8 mouse cellular contexts compared by ENCODE assay signal in the genomic region with DNA sequence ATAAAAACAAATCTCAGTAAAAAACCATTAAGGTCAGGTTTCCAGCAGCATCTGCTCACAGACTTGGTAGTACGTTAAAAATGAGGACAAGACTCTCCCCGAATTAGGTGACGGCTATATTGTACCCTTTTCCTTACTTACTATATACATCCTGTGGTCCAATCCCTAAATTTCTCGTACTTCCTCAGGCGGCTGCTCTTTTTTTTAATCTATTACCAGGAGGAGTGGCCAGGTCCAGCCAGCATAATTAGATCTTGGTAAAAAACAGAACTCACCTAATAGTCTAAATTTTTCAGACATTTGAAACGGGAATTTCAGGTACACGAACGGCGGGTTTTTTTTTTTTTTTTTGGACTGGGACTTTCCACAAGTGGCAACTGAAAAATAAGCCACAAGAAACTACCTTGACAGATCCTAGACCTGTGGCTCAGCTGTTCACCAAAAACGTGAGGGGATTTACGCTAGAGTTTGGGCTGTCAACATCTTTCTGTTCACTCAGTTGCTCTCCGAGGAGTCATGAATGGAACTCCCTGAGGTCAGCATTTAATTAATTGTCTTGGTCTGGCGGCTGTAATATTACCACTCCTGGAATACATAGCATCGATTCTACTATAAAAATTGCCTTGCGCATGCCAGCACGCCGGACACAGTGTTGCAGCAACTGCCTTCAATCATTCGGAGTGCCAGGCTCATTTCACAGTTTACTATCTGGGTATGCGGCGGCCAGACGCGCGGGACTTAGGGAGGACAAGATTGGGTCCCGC. TPM values are rescaled to one million over a fixed set of nuclear protein-coding genes. Genes with fewer than 3 reads are reported as not detected.
DNase-seq lines count a peak whose midpoint lies in the region; ATAC-seq and TF ChIP-seq lines count a peak whose summit lies in the region.

No protein-coding gene starts in this region.

- H3K36me3 ChIP-seq in embryonic facial prominence, embryonic 12.5 days = peaks cover 9% of the 10 kb centered on the region; the same call in 1 of the 2 replicates
- H3K36me3 ChIP-seq in intestine, embryonic 16.5 days (ENCODE audit: control insufficient read depth, insufficient read depth, low read length) = no peaks in the 10 kb centered on the region
- peaks cover 1% of the 10 kb centered on the region; the same call in 1 of the 2 replicates for H3K36me3 ChIP-seq in neural tube, embryonic 14.5 days (ENCODE audit: control insufficient read depth, insufficient read depth, low read length)

- peaks cover 34% of the 10 kb centered on the region for H3K4me1 ChIP-seq in lung, adult 2 months (ENCODE audit: control insufficient read depth, insufficient read depth, low read length)
- H3K4me1 ChIP-seq in embryonic facial prominence, embryonic 12.5 days = peaks cover 47% of the 10 kb centered on the region
- H3K4me1 ChIP-seq in intestine, embryonic 16.5 days (ENCODE audit: control insufficient read depth, insufficient read depth, low read length) = peaks cover 33% of the 10 kb centered on the region
- H3K4me1 ChIP-seq in neural tube, embryonic 14.5 days (ENCODE audit: control insufficient read depth, insufficient read depth, low read length) = peaks cover 34% of the 10 kb centered on the region

- peak overlapping the region; percentile 83 for H3K4me2 ChIP-seq in embryonic facial prominence, embryonic 12.5 days (replicated peaks)
- H3K4me2 ChIP-seq in intestine, embryonic 16.5 days (ENCODE audit: low read depth, low read length) = peak overlapping the region; percentile 67
- H3K4me2 ChIP-seq in neural tube, embryonic 14.5 days (ENCODE audit: low read depth, low read length) = peak overlapping the region; percentile 64

- TF ChIP-seq POLR2A in lung, adult 2 months (IDR thresholded peaks at IDR 0.05; ENCODE audit: borderline replicate concordance, extremely low read depth, low read depth, low read length) = peak; percentile 18; the same call in 1 of the 2 replicates

- H3K4me3 ChIP-seq in lung, adult 2 months (replicated peaks; ENCODE audit: extremely low read depth, low read depth, low read length) = peak overlapping the region; percentile 26
- H3K4me3 ChIP-seq in embryonic facial prominence, embryonic 12.5 days = peak overlapping the region; percentile 71
- H3K4me3 ChIP-seq in intestine, embryonic 16.5 days (ENCODE audit: low read length) = peak overlapping the region; percentile 47
- peak overlapping the region; percentile 27 for H3K4me3 ChIP-seq in neural tube, embryonic 14.5 days (ENCODE audit: low read depth, low read length)

- 6% methylated on average over 24 of the region's 24 CpGs for WGBS in lung, adult 2 months
- WGBS in embryonic facial prominence, embryonic 12.5 days = 14% methylated on average over 24 of the region's 24 CpGs
- 11% methylated on average over 24 of the region's 24 CpGs for WGBS in intestine, embryonic 16.5 days
- 16% methylated on average over 24 of the region's 24 CpGs for WGBS in neural tube, embryonic 14.5 days

- no peak overlapping the region for H3K9ac ChIP-seq in embryonic facial prominence, embryonic 12.5 days
- peak overlapping the region; percentile 51 for H3K9ac ChIP-seq in intestine, embryonic 16.5 days (ENCODE audit: low read depth, low read length)
- H3K9ac ChIP-seq in neural tube, embryonic 14.5 days (replicated peaks; ENCODE audit: low read depth, low read length) = no peak overlapping the region; the same call in 1 of the 2 replicates

- TF ChIP-seq CTCF in lung, adult 2 months (IDR thresholded peaks at IDR 0.05; ENCODE audit: insufficient read depth, low read length) = no peak

- H3K27me3 ChIP-seq in embryonic facial prominence, embryonic 12.5 days = no peaks in the 10 kb centered on the region
- no peaks in the 10 kb centered on the region for H3K27me3 ChIP-seq in intestine, embryonic 16.5 days (replicated peaks; ENCODE audit: control insufficient read depth, insufficient read depth, low read length)
- H3K27me3 ChIP-seq in neural tube, embryonic 14.5 days (ENCODE audit: control insufficient read depth, insufficient read depth, low read length) = no peaks in the 10 kb centered on the region

- intact Hi-C loops in gastrocnemius, postnatal 14 days (cut with DNase I; ENCODE audit: low total_unique reads) = no loop called here
- intact Hi-C loops in left cerebral cortex, postnatal 25 days (cut with DNase I) = no loop called here

- no peak overlapping the region for H3K27ac ChIP-seq in embryonic facial prominence, embryonic 12.5 days
- H3K27ac ChIP-seq in intestine, embryonic 16.5 days (ENCODE audit: low read length) = no peak overlapping the region
- H3K27ac ChIP-seq in neural tube, embryonic 14.5 days (ENCODE audit: low read depth, low read length) = peak overlapping the region; percentile 62

- ATAC-seq in embryonic facial prominence, embryonic 12.5 days (ENCODE audit: insufficient number of reproducible peaks, insufficient read depth, low FRiP score, low TSS enrichment) = no peak
- ATAC-seq in intestine, embryonic 16.5 days = no peak
- no peak for ATAC-seq in neural tube, embryonic 14.5 days (ENCODE audit: low read depth)

- no peak for DNase-seq in lung, adult 2 months
- DNase-seq in lung, postnatal 10 days = no peak
- no peak for DNase-seq in gastrocnemius, postnatal 14 days
- no peak for DNase-seq in left cerebral cortex, postnatal 25 days (ENCODE audit: low spot score in 2 of 2)
- DNase-seq in gastrocnemius, adult 18-20 months (ENCODE audit: low spot score) = no peak

- no peaks in the 10 kb centered on the region for H3K9me3 ChIP-seq in embryonic facial prominence, embryonic 12.5 days
- H3K9me3 ChIP-seq in intestine, embryonic 16.5 days (ENCODE audit: control insufficient read depth, low read length) = no peaks in the 10 kb centered on the region
- H3K9me3 ChIP-seq in neural tube, embryonic 14.5 days (ENCODE audit: control insufficient read depth, low read length) = no peaks in the 10 kb centered on the region

RNA-seq across cellular contexts. Expression of a gene that starts 0.8 kb away (rescaled TPM):
- 33.4 and 37.3 TPM in 2 replicates for polyA plus RNA-seq in lung, adult 2 months (2012; rRNA removed)
- polyA plus RNA-seq in embryonic facial prominence, embryonic 12.5 days (2016; fragmentation: Nextera tagmentation; extraction: Ambion mirVana) = 41.5 and 43.6 TPM in 2 replicates
- 24.5 and 25.3 TPM in 2 replicates for polyA plus RNA-seq in intestine, embryonic 16.5 days (2015; fragmentation: Nextera tagmentation; extraction: Ambion mirVana)
- polyA plus RNA-seq in neural tube, embryonic 14.5 days (2014; fragmentation: Nextera tagmentation; extraction: Ambion mirVana) = 37.5 and 41.2 TPM in 2 replicates
- total RNA-seq in gastrocnemius, postnatal 14 days (2021) = 10 to 100 TPM; 17.7 to 18.0 TPM
- total RNA-seq in left cerebral cortex, postnatal 25 days (2021) = 10 to 100 TPM; 42.5 to 47.7 TPM
- total RNA-seq in gastrocnemius, adult 18-20 months (2021) = 10 to 100 TPM; 25.2 to 28.1 TPM

RNA-seq across cellular contexts. Expression of a gene that starts 2.1 kb away (rescaled TPM):
- 16.3 and 22.2 TPM in 2 replicates for polyA plus RNA-seq in lung, adult 2 months (2012; rRNA removed)
- polyA plus RNA-seq in embryonic facial prominence, embryonic 12.5 days (2016; fragmentation: Nextera tagmentation; extraction: Ambion mirVana) = 30.1 and 32.7 TPM in 2 replicates
- 14.1 and 17.0 TPM in 2 replicates for polyA plus RNA-seq in intestine, embryonic 16.5 days (2015; fragmentation: Nextera tagmentation; extraction: Ambion mirVana)
- polyA plus RNA-seq in neural tube, embryonic 14.5 days (2014; fragmentation: Nextera tagmentation; extraction: Ambion mirVana) = 16.0 and 18.3 TPM in 2 replicates
- total RNA-seq in gastrocnemius, postnatal 14 days (2021) = 10 to 100 TPM in 1 of 2 experiments, 1 to 10 TPM in 1; 9.8 to 11.1 TPM
- 10 to 100 TPM; 71.7 to 71.8 TPM for total RNA-seq in left cerebral cortex, postnatal 25 days (2021)
- total RNA-seq in gastrocnemius, adult 18-20 months (2021) = 10 to 100 TPM; 13.9 to 17.6 TPM

RNA-seq across cellular contexts. Expression of a gene that starts 19.2 kb away (rescaled TPM):
- polyA plus RNA-seq in lung, adult 2 months (2012; rRNA removed) = 21.3 and 31.9 TPM in 2 replicates
- polyA plus RNA-seq in embryonic facial prominence, embryonic 12.5 days (2016; fragmentation: Nextera tagmentation; extraction: Ambion mirVana) = 229 and 235 TPM in 2 replicates
- polyA plus RNA-seq in intestine, embryonic 16.5 days (2015; fragmentation: Nextera tagmentation; extraction: Ambion mirVana) = 248 and 288 TPM in 2 replicates
- polyA plus RNA-seq in neural tube, embryonic 14.5 days (2014; fragmentation: Nextera tagmentation; extraction: Ambion mirVana) = 253 TPM in 2 replicates
- total RNA-seq in gastrocnemius, postnatal 14 days (2021) = 10 to 100 TPM; 78.3 to 80.4 TPM
- total RNA-seq in left cerebral cortex, postnatal 25 days (2021) = 100 to 1,000 TPM in 1 of 2 experiments, 10 to 100 TPM in 1; 97.8 to 100 TPM
- total RNA-seq in gastrocnemius, adult 18-20 months (2021) = 10 to 100 TPM; 57.0 to 60.2 TPM

RNA-seq across cellular contexts. Expression of a gene that starts 30.8 kb away (rescaled TPM):
- polyA plus RNA-seq in lung, adult 2 months (2012; rRNA removed) = 10.2 and 18.2 TPM in 2 replicates
- 59.9 and 60.3 TPM in 2 replicates for polyA plus RNA-seq in embryonic facial prominence, embryonic 12.5 days (2016; fragmentation: Nextera tagmentation; extraction: Ambion mirVana)
- polyA plus RNA-seq in intestine, embryonic 16.5 days (2015; fragmentation: Nextera tagmentation; extraction: Ambion mirVana) = 37.1 and 37.2 TPM in 2 replicates
- polyA plus RNA-seq in neural tube, embryonic 14.5 days (2014; fragmentation: Nextera tagmentation; extraction: Ambion mirVana) = 78.0 and 85.6 TPM in 2 replicates
- 10 to 100 TPM; 17.2 to 18.0 TPM for total RNA-seq in gastrocnemius, postnatal 14 days (2021)
- 10 to 100 TPM; 51.2 to 53.6 TPM for total RNA-seq in left cerebral cortex, postnatal 25 days (2021)
- 10 to 100 TPM; 13.4 to 15.2 TPM for total RNA-seq in gastrocnemius, adult 18-20 months (2021)

RNA-seq across cellular contexts. Expression of a gene that starts 31.1 kb away (rescaled TPM):
- 2.1 and 4.2 TPM in 2 replicates for polyA plus RNA-seq in lung, adult 2 months (2012; rRNA removed)
- polyA plus RNA-seq in embryonic facial prominence, embryonic 12.5 days (2016; fragmentation: Nextera tagmentation; extraction: Ambion mirVana) = 2.6 and 2.9 TPM in 2 replicates
- 0.60 and 0.72 TPM in 2 replicates for polyA plus RNA-seq in intestine, embryonic 16.5 days (2015; fragmentation: Nextera tagmentation; extraction: Ambion mirVana)
- 6.1 and 7.8 TPM in 2 replicates for polyA plus RNA-seq in neural tube, embryonic 14.5 days (2014; fragmentation: Nextera tagmentation; extraction: Ambion mirVana)
- 1 to 10 TPM in 1 of 2 experiments, under 1 TPM in 1; 0.53 to 1.4 TPM for total RNA-seq in gastrocnemius, postnatal 14 days (2021)
- total RNA-seq in left cerebral cortex, postnatal 25 days (2021) = 10 to 100 TPM in 1 of 2 experiments, 1 to 10 TPM in 1; 7.7 to 10.9 TPM
- total RNA-seq in gastrocnemius, adult 18-20 months (2021) = under 1 TPM; 0.46 to 0.69 TPM
